Mouse (Mus musculus): Measurements from ENCODE around the gene Commd6. TPM values are rescaled to one million over a fixed set of nuclear protein-coding genes. Genes with fewer than 3 reads are reported as not detected.

Gene Commd6
- polyA plus RNA-seq, 1 experiment, result 15.4 TPM

GRCm38 (mm10) chr14:101650551-101650950 lies 10.1 kb upstream of the Commd6 start:
- no peak for TF ChIP-seq POLR2A (IDR thresholded peaks at IDR 0.05; ENCODE audit: low read depth, low read length)
- no peak for TF ChIP-seq CTCF (IDR thresholded peaks at IDR 0.05; ENCODE audit: extremely low read depth, insufficient read depth, insufficient read length, insufficient replicate concordance)
- Histone ChIP-seq H3K4me3 (ENCODE audit: extremely low read depth, insufficient read depth, insufficient read length) (no peak overlapping the region), H3K27ac (ENCODE audit: insufficient read depth, low read length) (no peak overlapping the region), H3K27me3 (ENCODE audit: control insufficient read depth, insufficient read depth, low read length) (no peaks in the 10 kb centered on the region), H3K36me3 (ENCODE audit: control insufficient read depth, insufficient read depth, low read length) (no peaks in the 10 kb centered on the region), H3K4me1 (ENCODE audit: control insufficient read depth, insufficient read depth, insufficient read length) (no peaks in the 10 kb centered on the region)
- no peak for DNase-seq (ENCODE audit: low read depth in 1 of 2, low spot score in 2 of 2)
- WGBS, result 88% methylated on average over 4 of the region's 4 CpGs

GRCm38 (mm10) chr14:101644948-101645347 lies 4.5 kb upstream of the Commd6 start:
- Histone ChIP-seq H3K27me3 (ENCODE audit: control insufficient read depth, insufficient read depth, low read length) (no peaks in the 10 kb centered on the region), H3K4me1 (ENCODE audit: control insufficient read depth, insufficient read depth, insufficient read length) (no peaks in the 10 kb centered on the region), H3K27ac (ENCODE audit: insufficient read depth, low read length) (no peak overlapping the region), H3K4me3 (ENCODE audit: extremely low read depth, insufficient read depth, insufficient read length) (no peak overlapping the region), H3K36me3 (ENCODE audit: control insufficient read depth, insufficient read depth, low read length) (no peaks in the 10 kb centered on the region)
- TF ChIP-seq POLR2A (IDR thresholded peaks at IDR 0.05; ENCODE audit: low read depth, low read length) (no peak), CTCF (IDR thresholded peaks at IDR 0.05; ENCODE audit: extremely low read depth, insufficient read depth, insufficient read length, insufficient replicate concordance) (no peak)
- no peak for DNase-seq (ENCODE audit: low read depth in 1 of 2, low spot score in 2 of 2)
- 96% methylated on average over 1 of the region's 1 CpGs for WGBS

DNA sequence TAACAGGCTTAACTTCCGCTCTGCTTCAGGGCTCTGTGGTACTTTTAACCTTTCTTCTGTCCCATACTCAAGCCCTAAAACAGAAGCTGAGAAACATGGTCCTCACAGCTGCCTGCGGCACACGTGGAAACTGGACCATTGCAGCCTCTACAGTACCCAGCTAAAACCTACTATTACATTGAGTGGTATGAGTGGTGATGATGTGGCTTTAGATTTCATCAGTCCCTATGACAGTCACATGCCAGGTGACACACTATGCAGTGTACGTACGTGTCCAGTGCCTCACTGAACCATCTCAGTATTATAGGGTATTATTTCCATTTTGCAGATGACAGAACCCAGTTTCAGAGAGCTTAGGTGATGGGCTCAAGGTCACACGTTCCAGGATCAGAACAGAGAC lies 3.1 kb downstream of the Commd6 start:
- TF ChIP-seq CTCF (IDR thresholded peaks at IDR 0.05; ENCODE audit: extremely low read depth, insufficient read depth, insufficient read length, insufficient replicate concordance) (no peak), POLR2A (IDR thresholded peaks at IDR 0.05; ENCODE audit: low read depth, low read length) (no peak)
- Histone ChIP-seq H3K4me1 (ENCODE audit: control insufficient read depth, insufficient read depth, insufficient read length) (peaks cover 2% of the 10 kb centered on the region; the same call in 1 of the 2 replicates), H3K4me3 (ENCODE audit: extremely low read depth, insufficient read depth, insufficient read length) (no peak overlapping the region), H3K27me3 (ENCODE audit: control insufficient read depth, insufficient read depth, low read length) (no peaks in the 10 kb centered on the region), H3K36me3 (ENCODE audit: control insufficient read depth, insufficient read depth, low read length) (peaks cover 14% of the 10 kb centered on the region), H3K27ac (ENCODE audit: insufficient read depth, low read length) (no peak overlapping the region)
- DNase-seq (ENCODE audit: low read depth in 1 of 2, low spot score in 2 of 2), result no peak
- WGBS, result 95% methylated on average over 6 of the region's 6 CpGs

GRCm38 (mm10) chr14:101635765-101636164 lies 4.7 kb downstream of the Commd6 start:
- no peak for TF ChIP-seq CTCF (IDR thresholded peaks at IDR 0.05; ENCODE audit: extremely low read depth, insufficient read depth, insufficient read length, insufficient replicate concordance)
- TF ChIP-seq POLR2A (IDR thresholded peaks at IDR 0.05; ENCODE audit: low read depth, low read length), result no peak
- WGBS, result 96% methylated on average over 1 of the region's 1 CpGs
- Histone ChIP-seq H3K27ac (ENCODE audit: insufficient read depth, low read length) (no peak overlapping the region), H3K4me1 (ENCODE audit: control insufficient read depth, insufficient read depth, insufficient read length) (peaks cover 2% of the 10 kb centered on the region; the same call in 1 of the 2 replicates), H3K36me3 (ENCODE audit: control insufficient read depth, insufficient read depth, low read length) (peaks cover 16% of the 10 kb centered on the region), H3K4me3 (ENCODE audit: extremely low read depth, insufficient read depth, insufficient read length) (no peak overlapping the region), H3K27me3 (ENCODE audit: control insufficient read depth, insufficient read depth, low read length) (no peaks in the 10 kb centered on the region)
- DNase-seq (ENCODE audit: low read depth in 1 of 2, low spot score in 2 of 2), result no peak

DNA sequence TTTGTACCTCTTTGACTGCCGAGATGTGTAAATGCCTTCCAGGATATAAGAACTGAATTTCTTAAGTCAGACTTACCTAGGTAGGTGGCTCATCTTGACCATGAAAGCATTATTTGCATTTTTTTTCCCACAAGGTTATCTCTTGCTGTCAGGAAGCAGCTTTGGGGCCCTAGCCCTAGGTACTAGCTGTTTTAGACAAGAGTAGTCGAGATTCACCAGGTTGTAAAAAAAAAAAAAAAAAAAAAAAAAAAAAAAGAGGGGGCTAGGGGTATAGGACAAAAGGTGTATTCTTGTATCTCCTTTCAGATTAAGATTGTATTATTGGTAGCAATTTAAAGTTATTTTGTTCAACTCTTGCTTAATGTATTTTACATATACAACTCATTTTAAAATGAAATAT lies 9.9 kb downstream of the Commd6 start:
- WGBS, result 63% methylated on average over 2 of the region's 2 CpGs
- DNase-seq (ENCODE audit: low read depth in 1 of 2, low spot score in 2 of 2), result no peak
- no peak overlapping the region for H3K4me3 ChIP-seq (ENCODE audit: extremely low read depth, insufficient read depth, insufficient read length)
- H3K27me3 ChIP-seq (ENCODE audit: control insufficient read depth, insufficient read depth, low read length), result no peaks in the 10 kb centered on the region
- no peaks in the 10 kb centered on the region for H3K4me1 ChIP-seq (ENCODE audit: control insufficient read depth, insufficient read depth, insufficient read length)
- no peak for TF ChIP-seq POLR2A (IDR thresholded peaks at IDR 0.05; ENCODE audit: low read depth, low read length)
- no peak for TF ChIP-seq CTCF (IDR thresholded peaks at IDR 0.05; ENCODE audit: extremely low read depth, insufficient read depth, insufficient read length, insufficient replicate concordance)
- no peak overlapping the region for H3K27ac ChIP-seq (ENCODE audit: insufficient read depth, low read length)
- H3K36me3 ChIP-seq (ENCODE audit: control insufficient read depth, insufficient read depth, low read length), result peaks cover 13% of the 10 kb centered on the region

- no peaks in the 10 kb centered on the region for H3K27me3 ChIP-seq (ENCODE audit: control insufficient read depth, insufficient read depth, low read length)
- H3K4me3 ChIP-seq (ENCODE audit: extremely low read depth, insufficient read depth, insufficient read length), result no peak overlapping the region
- H3K4me1 ChIP-seq (ENCODE audit: control insufficient read depth, insufficient read depth, insufficient read length), result no peaks in the 10 kb centered on the region
- 85% methylated on average over 5 of the region's 5 CpGs for WGBS
- TF ChIP-seq CTCF (IDR thresholded peaks at IDR 0.05; ENCODE audit: extremely low read depth, insufficient read depth, insufficient read length, insufficient replicate concordance), result no peak
- no peak for TF ChIP-seq POLR2A (IDR thresholded peaks at IDR 0.05; ENCODE audit: low read depth, low read length)
- no peak overlapping the region for H3K27ac ChIP-seq (ENCODE audit: insufficient read depth, low read length)
- no peak for DNase-seq (ENCODE audit: low read depth in 1 of 2, low spot score in 2 of 2)
- H3K36me3 ChIP-seq (ENCODE audit: control insufficient read depth, insufficient read depth, low read length), result no peaks in the 10 kb centered on the region
Measured at GRCm38 (mm10) chr14:101617680-101618079, 22.8 kb downstream of the Commd6 start.

- Histone ChIP-seq H3K27ac (ENCODE audit: insufficient read depth, low read length) (no peak overlapping the region), H3K4me1 (ENCODE audit: control insufficient read depth, insufficient read depth, insufficient read length) (no peaks in the 10 kb centered on the region), H3K4me3 (ENCODE audit: extremely low read depth, insufficient read depth, insufficient read length) (no peak overlapping the region), H3K36me3 (ENCODE audit: control insufficient read depth, insufficient read depth, low read length) (no peaks in the 10 kb centered on the region), H3K27me3 (ENCODE audit: control insufficient read depth, insufficient read depth, low read length) (no peaks in the 10 kb centered on the region)
- 36% methylated on average over 9 of the region's 9 CpGs for WGBS
- no peak for DNase-seq (ENCODE audit: low read depth in 1 of 2, low spot score in 2 of 2)
- TF ChIP-seq POLR2A (IDR thresholded peaks at IDR 0.05; ENCODE audit: low read depth, low read length) (no peak), CTCF (IDR thresholded peaks at IDR 0.05; ENCODE audit: extremely low read depth, insufficient read depth, insufficient read length, insufficient replicate concordance) (no peak)
Measured at GRCm38 (mm10) chr14:101616178-101616577, 24.3 kb downstream of the Commd6 start.

Measured in spleen, adult 2 months (tissue).